Mouse (Mus musculus) heart, embryonic 14.5 days (tissue): Measurements from ENCODE around the gene Spib. TPM values are rescaled to one million over a fixed set of nuclear protein-coding genes. Genes with fewer than 3 reads are reported as not detected.

Source experiments
- ATAC-seq: fragments of 200-750 bp; cut with Nextera tagmentation; 2 replicates; pipeline ENCODE4 v1.8.0; 2017; ENCODE audit warnings: low read depth, moderate TSS enrichment; ENCODE audit not compliant: insufficient number of reproducible peaks, insufficient read depth, low FRiP score
- H3K27ac ChIP-seq, 2 experiments: fragments of 200-500 bp in 1 of 2; fragments of 300-500 bp in 1 of 2; sonication (generic) in 1 of 2; replicated peaks in 1 of 2; 2 replicates each; pipeline ENCODE4 v1.5.1; 2012 to 2014; ENCODE audit warnings: low read depth in 2 of 2, low read length in 2 of 2, control low read depth in 1 of 2, mild to moderate bottlenecking in 1 of 2, mixed read lengths in 1 of 2; ENCODE audit not compliant: control insufficient read depth in 1 of 2, insufficient read depth in 1 of 2
- H3K27me3 ChIP-seq: fragments of 300-500 bp; sonication (generic); 2 replicates; pipeline ENCODE4 v1.6.1; 2014; ENCODE audit warnings: mild to moderate bottlenecking, low read length, control low read depth; ENCODE audit not compliant: control insufficient read depth, insufficient read depth
- H3K36me3 ChIP-seq: fragments of 300-500 bp; sonication (generic); 2 replicates; pipeline ENCODE4 v1.6.1; 2014; ENCODE audit warnings: mild to moderate bottlenecking, control low read depth, low read length, mixed read lengths; ENCODE audit not compliant: control insufficient read depth, insufficient read depth
- H3K4me1 ChIP-seq, 2 experiments: fragments of 200-500 bp in 1 of 2; fragments of 300-500 bp in 1 of 2; sonication (generic) in 1 of 2; 2 replicates each; pipeline ENCODE4 v1.6.1; 2012 to 2014; ENCODE audit warnings: low read length in 2 of 2, control low read depth in 1 of 2, mixed read lengths in 1 of 2; ENCODE audit not compliant: control insufficient read depth in 2 of 2, insufficient read depth in 2 of 2
- H3K4me2 ChIP-seq: fragments of 300-500 bp; sonication (generic); 2 replicates; pipeline ENCODE4 v1.6.1; 2014; ENCODE audit warnings: mild to moderate bottlenecking, low read length
- H3K4me3 ChIP-seq, 2 experiments: fragments of 200-500 bp in 1 of 2; fragments of 300-500 bp in 1 of 2; sonication (generic) in 1 of 2; 2 replicates each; pipeline ENCODE4 v1.5.1; 2012 to 2014; ENCODE audit warnings: low read length in 2 of 2, mild to moderate bottlenecking in 2 of 2, control low read depth in 1 of 2, low read depth in 1 of 2, moderate library complexity in 1 of 2; ENCODE audit not compliant: control insufficient read depth in 1 of 2, insufficient read depth in 1 of 2
- H3K9ac ChIP-seq: fragments of 300-500 bp; sonication (generic); 2 replicates; pipeline ENCODE4 v1.6.1; 2014; ENCODE audit warnings: mild to moderate bottlenecking, low read length
- H3K9me3 ChIP-seq: fragments of 300-500 bp; sonication (generic); 2 replicates; pipeline ENCODE4 v1.6.1; 2016; ENCODE audit warnings: low read length, control low read depth; ENCODE audit not compliant: control insufficient read depth
- WGBS: fragments of 180-500 bp; shearing (Covaris S2); extraction: QIAGEN DNeasy Blood & Tissue Kit; methylation state at CpG from one replicate; pipeline ENCODE4 v1.1.7; 2014; 5-methylcytosine and 5-hydroxymethylcytosine counted together
- microRNA-seq: library from miRNA; unstranded; fragments of <30 nt; microRNA quantifications from one replicate; pipeline ENCODE4, GENCODE M21; 2016
- polyA plus RNA-seq: library from polyadenylated mRNA; unstranded; fragments of >200 nt; fragmentation: Nextera tagmentation; extraction: Ambion mirVana; gene quantifications from 2 replicates; pipeline ENCODE4 v1.2.1, GENCODE M21; 2014

The Spib gene
- polyA plus RNA-seq, 1 experiment from 2014 or later = not detected

DNA sequence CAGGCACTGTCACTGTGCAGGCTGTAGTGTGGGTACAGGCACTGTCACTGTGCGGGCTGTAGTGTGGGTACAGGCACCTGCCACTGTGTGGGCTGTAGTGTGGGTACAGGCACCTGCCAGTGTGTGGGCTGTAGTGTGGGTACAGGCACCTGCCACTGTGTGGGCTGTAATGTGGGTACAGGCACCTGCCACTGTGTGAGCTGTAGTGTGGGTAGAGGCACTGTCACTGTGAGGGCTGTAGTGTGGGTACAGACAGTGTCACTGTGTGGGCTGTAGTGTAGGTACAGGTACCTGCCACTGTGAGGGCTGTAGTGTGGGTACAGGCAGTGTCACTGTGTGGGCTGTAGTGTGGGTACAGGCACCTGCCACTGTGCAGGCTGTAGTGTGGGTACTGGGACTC, 47.8 kb downstream of the Spib start:
- Histone ChIP-seq H3K27ac (peak overlapping the region; percentile 24 to 53; a peak in 2 of 4 replicates), H3K4me1 (peaks cover 0 to 14% of the 10 kb centered on the region in 2 experiments; a peak in 2 of 4 replicates), H3K27me3 (no peaks in the 10 kb centered on the region), H3K4me3 (peak overlapping the region in 1 of 2 experiments; percentile 9; a peak in 1 of 4 replicates), H3K9ac (peak overlapping the region; percentile 52), H3K4me2 (peak overlapping the region; percentile 48), H3K36me3 (peaks cover 34% of the 10 kb centered on the region), H3K9me3 (no peaks in the 10 kb centered on the region)
- ATAC-seq = no peak
- WGBS = 84% methylated on average over 1 of the region's 1 CpGs

DNA sequence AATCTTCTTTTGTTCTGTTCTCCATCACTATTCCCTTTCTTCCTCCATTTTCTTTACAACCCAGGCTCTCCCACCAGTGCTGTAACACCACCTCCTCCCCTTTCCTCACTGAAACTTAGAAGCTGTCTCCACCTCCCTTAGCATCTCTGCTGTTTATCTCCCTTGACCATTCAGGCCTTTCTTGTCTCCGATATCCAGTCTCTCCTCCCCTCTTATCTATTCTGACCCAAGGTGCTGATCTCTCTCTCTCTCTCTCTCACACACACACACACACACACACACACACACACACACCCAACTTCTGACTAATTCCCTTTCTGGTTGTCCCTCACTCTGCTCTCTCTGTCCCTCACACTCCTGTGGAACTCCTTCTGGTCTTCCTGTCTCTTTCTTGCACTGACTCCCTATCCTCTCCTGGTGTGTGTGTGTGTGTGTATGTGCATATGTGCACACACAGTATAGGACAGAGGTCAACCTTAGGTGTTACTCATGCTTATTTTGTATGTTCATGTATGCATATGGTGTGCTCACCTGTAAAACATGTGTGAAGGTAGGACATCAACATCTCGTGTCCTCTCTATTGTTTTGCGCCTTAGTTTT, 48.9 kb downstream of the Spib start:
- H3K9ac ChIP-seq = peak overlapping the region; percentile 70
- ATAC-seq = no peak
- no peaks in the 10 kb centered on the region for H3K9me3 ChIP-seq
- H3K36me3 ChIP-seq = peaks cover 26% of the 10 kb centered on the region
- H3K27me3 ChIP-seq = no peaks in the 10 kb centered on the region
- WGBS = 38% methylated on average over 3 of the region's 3 CpGs
- peak overlapping the region; percentile 73 for H3K4me2 ChIP-seq
- H3K4me3 ChIP-seq = peak overlapping the region; percentile 23 to 37
- peak overlapping the region; percentile 24 to 72 for H3K27ac ChIP-seq
- H3K4me1 ChIP-seq = peaks cover 0 to 14% of the 10 kb centered on the region in 2 experiments; a peak in 2 of 4 replicates

Small RNA genes lying within 50 kb of the gene (microRNA-seq; reads per million reads assigned to microRNA genes)
- not detected for gene Mir7053

Other genes with a start within 250 kb of the Spib start
- 0.81 and 0.85 TPM in 2 replicates for gene Clec11a, start 225.2 kb downstream of the Spib start, polyA plus RNA-seq
- 0.44 and 0.96 TPM in 2 replicates for gene Shank1, start 221.8 kb downstream of the Spib start, polyA plus RNA-seq
- gene Syt3, start 148.0 kb downstream of the Spib start, polyA plus RNA-seq = 0.57 and 0.59 TPM in 2 replicates
- gene 1700008O03Rik, start 146.3 kb downstream of the Spib start, polyA plus RNA-seq = 0.34 and 0.47 TPM in 2 replicates
- 4.1 and 4.5 TPM in 2 replicates for gene Lrrc4b, start 103.1 kb downstream of the Spib start, polyA plus RNA-seq
- gene Aspdh, start 66.7 kb downstream of the Spib start, polyA plus RNA-seq = 0.34 and 1.4 TPM in 2 replicates
- gene Josd2, start 64.1 kb downstream of the Spib start, polyA plus RNA-seq = 128 and 131 TPM in 2 replicates
- gene Emc10, start 35.5 kb downstream of the Spib start, polyA plus RNA-seq = 101 and 114 TPM in 2 replicates
- gene Fam71e1, start 35.5 kb downstream of the Spib start, polyA plus RNA-seq = 8.7 and 9.2 TPM in 2 replicates
- 2.3 and 3.3 TPM in 2 replicates for gene Mybpc2, start 7.4 kb downstream of the Spib start, polyA plus RNA-seq
- 28.6 and 29.2 TPM in 2 replicates for gene Pold1, start 16.8 kb upstream of the Spib start, polyA plus RNA-seq
- gene Nr1h2, start 21.9 kb upstream of the Spib start, polyA plus RNA-seq = 53.3 and 57.8 TPM in 2 replicates
- 0.35 and 0.92 TPM in 2 replicates for gene Napsa, start 40.3 kb upstream of the Spib start, polyA plus RNA-seq
- not detected in 2 replicates for gene Kcnc3, start 58.6 kb upstream of the Spib start, polyA plus RNA-seq
- 0.40 and 1.9 TPM in 2 replicates for gene Myh14, start 138.8 kb upstream of the Spib start, polyA plus RNA-seq
- not detected in 2 replicates for gene Izumo2, start 176.7 kb upstream of the Spib start, polyA plus RNA-seq
- gene Vrk3, start 216.3 kb upstream of the Spib start, polyA plus RNA-seq = 30.9 and 36.1 TPM in 2 replicates
- 0.51 and 0.61 TPM in 2 replicates for gene Zfp473, start 219.0 kb upstream of the Spib start, polyA plus RNA-seq